Mouse (Mus musculus) heart, adult 18-20 months (tissue): ENCODE results near the gene Ndufaf2. TPM values are rescaled to one million over a fixed set of nuclear protein-coding genes. Genes with fewer than 3 reads are reported as not detected.

Experiments
- DNase-seq, 2 experiments: peaks; one replicate each; pipeline ENCODE4 v3.0.0; 2021 to 2022; ENCODE audit warnings: mixed read lengths in 1 of 2
- total RNA-seq, 2 experiments: library from RNA; stranded (reverse); gene quantifications; 2 replicates each; pipeline ENCODE4 v1.2.3; 2021

Gene Ndufaf2
- total RNA-seq, 2 experiments from 2014 or later = 25.8 to 30.4 TPM

DNA sequence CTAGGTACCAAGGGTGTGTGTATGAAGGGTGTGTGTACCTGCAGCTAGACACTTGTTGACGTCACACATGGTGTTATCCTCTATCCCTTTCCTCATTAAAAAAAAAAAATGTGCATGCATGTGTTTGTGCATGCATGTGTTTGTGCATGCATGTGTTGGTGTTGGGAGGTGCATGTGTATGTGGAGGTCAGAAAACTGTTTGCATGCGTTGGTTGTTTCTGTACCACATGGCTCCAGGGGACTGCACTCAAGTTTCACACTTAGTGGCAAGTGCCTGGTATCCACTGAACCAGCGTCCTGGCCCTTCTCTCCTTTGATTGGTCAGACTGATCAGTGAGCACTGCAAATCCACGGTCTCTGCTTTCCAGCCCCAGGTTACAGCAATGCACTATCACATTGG lies 71.7 kb downstream of the Ndufaf2 start:
- no peak for DNase-seq

DNA sequence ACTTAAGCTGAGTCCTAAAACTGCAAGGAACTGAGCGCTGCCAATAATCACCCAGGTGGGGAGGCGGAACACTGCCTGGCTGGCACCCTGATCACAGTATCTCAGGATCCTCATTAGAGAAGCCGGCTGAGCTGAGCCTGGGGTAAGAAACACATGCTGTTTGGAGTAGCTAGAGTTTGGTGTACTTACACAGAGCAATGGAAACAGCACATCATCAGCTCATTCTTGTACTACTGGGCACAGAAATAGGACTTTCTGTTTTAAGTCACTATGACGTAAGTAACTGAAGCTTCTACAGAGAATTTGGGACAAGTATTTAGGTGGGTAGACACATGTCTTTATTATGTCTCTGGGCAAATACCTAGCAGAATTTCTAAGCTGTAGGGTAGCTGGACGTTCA lies 72.4 kb downstream of the Ndufaf2 start:
- DNase-seq = no peak

DNA sequence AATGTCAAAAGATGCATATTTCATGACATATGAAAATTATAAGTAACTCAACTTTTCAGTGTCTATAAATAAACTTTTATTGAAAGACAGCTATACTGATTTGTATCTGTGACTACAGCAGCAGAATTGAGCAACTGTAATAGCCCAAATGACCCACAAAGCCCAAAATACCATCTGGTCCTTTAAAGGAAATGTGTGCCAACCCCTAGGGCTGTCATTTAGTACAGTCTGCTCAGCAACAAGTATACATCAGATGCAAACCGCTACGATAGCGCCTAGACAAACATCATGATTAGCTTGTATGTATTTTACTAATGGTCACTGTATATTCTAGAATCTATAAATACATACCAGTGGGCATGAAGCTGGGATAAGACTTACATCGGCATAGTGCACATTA lies 74.3 kb downstream of the Ndufaf2 start:
- no peak for DNase-seq

DNA sequence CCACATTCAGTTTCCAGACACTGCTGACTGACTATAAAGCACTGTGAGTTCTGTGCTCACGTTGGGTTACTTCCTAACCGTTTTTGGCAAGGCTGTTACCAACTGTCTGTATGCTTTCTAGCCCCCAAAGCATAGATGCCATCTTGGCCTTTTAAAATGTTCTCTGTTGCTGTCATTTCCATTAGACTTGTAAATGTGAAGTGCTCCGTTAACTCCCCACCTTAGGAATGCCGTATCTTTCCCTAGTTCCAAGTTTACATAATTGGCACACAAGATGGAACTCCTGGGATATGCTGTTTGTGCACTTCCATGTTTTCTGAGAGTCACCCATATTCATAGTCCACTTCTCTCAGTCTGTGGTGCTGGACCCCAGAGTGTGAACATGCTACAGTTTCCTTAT lies 80.5 kb downstream of the Ndufaf2 start:
- DNase-seq = no peak

DNA sequence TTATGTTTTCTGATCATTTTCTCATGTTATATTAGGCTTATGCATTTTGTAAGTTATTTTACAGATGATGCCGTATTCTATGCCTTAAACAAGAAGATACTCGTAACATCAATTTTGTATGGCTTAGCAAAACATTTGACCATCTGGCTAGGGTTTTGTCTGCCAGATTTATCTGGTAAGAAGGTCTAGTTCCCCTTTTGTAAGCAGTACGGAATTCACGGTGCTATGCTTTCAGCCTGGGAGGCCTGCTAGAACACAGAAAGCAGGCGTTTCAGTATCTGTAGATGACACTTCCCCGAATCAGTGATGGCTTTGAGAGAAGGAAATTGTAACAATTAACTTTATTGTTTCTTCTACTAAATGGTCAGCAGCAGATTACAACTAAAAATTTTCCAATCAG lies 80.9 kb downstream of the Ndufaf2 start:
- DNase-seq = peak in 1 of 2 experiments; percentile 10

DNA sequence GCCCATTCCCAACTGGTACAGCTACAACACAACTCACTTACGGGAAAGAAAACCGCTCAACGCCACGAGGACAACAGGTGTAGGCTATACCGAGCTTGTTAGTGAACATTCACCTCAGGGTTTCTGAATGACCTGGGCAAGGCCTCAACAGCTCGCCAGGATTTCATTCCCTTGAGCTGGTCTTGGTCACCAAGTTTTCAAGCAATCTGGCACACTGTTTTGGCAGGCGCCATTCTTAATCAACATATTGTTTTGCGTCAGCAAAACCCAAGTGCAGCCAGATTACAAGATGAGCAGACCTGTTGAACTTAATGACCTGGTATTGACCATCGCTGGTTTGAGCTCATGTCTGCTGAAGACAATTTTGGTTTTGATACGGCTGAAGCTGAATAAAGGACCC lies 88.3 kb downstream of the Ndufaf2 start:
- DNase-seq = no peak

DNA sequence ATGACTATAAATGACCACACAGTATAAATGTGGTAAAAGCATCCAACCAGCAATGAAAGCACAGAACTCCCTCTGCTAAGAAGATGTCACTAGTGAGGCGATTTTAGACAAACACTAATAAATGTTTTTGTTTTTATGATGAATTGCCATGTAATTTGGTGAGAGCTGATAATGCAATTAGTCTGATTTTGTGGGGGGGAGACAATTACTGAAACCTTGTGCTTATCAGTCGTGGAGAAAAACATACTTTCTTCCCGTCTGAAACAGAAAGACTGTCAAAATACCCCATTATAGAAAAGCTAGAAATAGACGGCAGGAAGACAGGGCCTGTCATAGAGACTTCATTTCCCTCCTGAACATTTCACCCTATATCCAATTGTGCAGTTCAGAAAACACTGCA lies 89.3 kb downstream of the Ndufaf2 start:
- DNase-seq = no peak

DNA sequence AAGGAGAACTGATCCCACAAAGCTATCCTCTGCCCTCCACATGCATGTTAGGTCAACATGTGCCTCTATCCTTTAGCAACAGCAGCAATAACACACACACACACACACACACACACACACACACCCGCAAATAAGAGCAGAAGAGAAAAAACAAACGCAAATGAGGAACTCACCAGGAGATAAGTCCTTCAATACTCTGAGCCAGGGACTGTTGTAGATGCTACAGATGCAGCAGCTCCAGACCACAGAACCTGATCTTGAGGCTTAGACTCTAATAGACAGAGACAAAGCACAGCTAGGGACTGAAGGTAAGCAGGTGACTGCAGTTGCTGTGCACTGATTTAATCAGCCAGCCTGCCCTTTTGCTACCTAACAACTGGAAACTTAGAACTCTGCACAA lies 92.4 kb downstream of the Ndufaf2 start:
- no peak for DNase-seq

DNA sequence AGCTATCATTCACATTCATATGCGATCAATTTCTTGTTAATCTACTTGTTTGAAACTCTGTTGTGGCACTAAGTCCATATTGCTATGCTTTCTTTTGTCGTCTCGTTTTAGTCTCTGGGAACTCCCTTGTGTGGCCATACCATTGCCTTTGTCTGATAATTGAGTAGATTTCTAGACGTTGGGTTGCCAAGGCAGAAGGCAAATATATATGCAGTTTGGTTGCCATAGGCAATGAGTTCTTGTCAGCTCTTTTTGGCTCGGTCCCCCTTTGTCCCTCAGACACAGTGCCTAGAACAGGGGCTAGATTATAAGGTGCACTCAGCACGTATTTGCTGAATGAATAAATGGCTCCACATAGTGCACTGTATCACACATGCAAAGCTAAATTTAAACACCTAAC lies 94.1 kb downstream of the Ndufaf2 start:
- DNase-seq = no peak

DNA sequence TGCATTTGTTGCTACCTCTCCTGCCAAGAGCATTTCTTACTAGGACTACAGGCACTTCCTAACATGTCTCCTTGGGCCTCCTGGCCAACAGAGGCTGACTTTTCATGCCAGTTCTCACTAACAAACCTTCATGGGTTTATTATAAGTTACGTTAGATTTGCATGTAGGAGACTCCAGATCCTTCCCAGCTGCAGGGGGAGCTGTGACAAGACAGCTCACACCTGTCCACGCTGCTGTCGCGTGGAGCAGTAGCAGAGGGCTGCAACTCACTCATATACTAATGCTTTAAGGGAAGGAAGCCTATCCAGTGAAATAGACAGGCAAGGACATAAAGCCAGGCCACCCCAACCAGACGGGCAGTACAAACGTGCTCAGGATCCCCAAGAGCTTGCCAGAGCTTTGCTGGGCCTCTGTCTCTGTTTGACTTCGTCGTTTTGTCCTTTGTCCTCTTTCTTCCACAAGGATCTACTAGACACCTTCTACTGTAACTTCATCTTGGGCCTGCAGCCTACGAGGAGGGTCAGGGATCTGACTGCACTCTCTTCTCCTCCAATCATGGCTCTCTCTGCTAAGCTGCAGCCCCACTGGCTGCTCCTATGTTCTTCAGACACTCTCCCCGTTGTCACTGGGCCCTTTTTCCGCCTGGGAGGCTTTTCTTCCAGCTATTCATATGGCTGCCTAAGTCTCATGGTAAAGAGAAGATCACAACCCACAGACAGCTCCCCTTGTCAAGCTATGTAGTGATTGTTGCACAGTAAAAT lies 94.9 kb downstream of the Ndufaf2 start:
- no peak for DNase-seq

DNA sequence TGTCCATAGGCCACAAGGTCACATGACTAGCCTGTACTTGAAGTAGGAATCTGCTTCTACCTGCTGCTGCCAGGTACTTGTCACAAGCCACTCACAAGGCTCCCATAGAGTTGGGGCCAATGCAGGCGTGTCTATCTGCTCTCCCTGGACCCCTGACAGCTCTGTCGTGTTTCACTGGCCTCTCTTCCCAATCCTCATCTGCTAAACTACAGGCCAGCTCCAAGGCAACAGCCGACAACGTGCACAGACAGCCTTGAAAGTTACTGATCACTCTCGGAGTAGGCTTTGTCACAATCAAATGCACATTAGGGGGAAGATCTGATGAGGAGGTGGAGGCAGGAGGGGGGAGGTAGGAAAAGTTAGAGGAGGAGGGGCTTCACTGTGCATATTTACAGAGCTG lies 95.5 kb downstream of the Ndufaf2 start:
- no peak for DNase-seq

DNA sequence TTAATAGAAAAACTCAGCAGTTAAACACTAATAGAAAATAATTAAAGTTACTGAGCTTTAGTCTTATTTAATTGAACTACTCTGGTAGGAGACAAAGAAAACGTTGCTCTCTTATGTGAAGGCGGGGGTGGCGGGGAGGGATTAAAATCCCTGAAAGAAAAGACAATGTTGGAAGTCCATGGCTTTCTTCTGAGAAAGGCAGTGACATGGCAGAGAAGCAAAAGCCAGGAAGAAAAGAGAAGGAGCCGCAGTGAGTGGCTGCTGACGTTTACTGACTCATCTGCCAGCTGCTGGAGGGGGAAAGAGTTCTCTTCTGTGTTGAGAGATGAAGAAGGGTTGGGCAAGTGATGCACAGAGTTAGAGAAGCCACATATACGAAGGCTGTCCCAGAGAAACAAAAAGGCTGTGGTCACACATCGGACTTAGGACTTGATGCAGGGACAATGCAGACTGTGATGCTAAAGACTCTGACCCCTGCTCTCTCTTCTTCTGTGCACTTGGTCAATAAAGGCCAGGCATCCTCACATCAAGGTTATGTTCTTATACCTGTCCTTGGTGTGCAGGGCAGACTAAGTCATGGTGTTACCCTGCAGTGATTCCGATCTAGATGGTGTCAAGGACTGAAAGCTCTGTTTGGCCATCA lies 97.4 kb downstream of the Ndufaf2 start:
- no peak for DNase-seq

DNA sequence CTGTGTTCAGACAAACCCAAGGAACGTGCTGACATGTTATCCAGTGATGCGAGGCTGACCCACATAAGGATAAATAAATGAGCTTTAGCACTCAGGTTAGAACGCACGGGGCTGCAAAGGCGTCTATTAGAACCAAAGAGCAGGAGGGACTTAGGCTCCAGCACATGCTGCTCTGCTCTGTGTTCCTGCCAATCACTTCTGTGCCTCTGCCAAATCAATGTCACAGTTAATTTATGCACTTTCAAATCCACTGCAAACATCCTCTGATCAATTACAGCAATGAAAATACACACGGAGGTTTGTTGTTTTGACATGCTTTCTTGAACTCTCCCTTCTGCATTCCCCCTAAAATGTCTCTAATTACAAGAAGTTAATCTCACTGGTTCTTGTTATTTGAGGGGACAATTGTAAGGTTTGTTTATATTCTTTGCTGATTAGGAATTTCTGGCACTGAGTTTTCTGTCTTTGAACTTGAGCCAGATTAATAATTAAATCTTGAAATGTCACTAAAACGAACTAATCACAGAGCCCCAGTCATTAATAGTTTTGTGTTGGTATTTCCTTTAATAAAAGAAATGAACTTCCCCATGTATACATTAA lies 98.0 kb downstream of the Ndufaf2 start:
- no peak for DNase-seq

DNA sequence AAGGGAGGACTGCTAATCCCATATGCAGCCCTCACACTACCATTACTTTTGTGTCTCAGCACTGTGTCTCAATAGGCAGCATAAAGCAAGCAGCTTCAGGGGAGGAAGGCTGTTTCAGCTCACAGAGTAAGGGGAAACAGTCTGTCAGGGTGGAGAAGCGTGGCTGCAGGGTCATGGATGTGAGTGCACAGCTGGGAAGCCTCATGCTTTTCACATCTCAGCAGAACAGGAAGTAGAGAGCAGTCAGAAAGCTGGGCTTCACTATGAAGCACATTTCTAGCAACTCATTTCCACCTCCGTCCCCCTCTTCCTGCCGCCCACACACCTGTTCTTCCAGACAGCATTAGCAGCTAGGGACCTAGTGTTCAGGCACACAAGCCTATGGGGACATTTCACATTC lies 101.5 kb downstream of the Ndufaf2 start:
- peak in 1 of 2 experiments; percentile 10 for DNase-seq

DNA sequence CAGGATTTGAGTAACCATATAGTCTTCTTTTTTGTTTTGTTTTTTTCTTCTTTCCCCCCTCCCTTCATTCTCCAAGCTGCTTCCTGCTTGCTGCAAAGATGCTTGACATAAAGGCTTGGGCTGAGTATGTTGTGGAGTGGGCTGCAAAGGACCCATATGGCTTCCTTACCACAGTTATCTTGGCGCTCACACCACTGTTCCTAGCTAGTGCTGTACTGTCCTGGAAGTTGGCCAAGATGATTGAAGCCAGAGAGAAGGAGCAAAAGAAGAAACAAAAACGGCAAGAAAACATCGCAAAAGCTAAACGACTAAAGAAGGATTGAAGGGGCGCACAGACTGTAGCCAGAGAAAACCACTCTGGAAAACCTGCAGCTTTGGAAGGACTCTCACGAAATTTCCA lies 111.1 kb downstream of the Ndufaf2 start:
- no peak for DNase-seq

DNA sequence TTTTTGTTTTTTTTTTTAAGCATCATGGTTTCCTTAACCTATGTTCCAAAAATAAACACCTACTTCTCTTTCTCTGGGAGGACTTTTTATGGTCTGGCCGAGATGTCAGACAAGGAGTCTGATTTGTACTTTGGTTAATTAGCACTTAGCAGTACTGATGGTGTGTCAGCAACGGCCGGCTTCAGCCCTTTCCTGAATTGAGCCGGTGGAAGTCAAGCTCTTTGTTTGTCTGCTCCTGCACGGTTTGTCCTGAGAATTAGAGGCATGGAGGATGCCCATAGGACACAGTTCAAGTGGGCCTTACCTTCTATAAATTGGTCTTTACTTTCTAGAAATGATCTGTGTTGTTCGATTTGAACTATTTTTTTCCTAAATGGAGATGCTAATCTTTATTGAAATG lies 111.5 kb downstream of the Ndufaf2 start:
- no peak for DNase-seq

DNA sequence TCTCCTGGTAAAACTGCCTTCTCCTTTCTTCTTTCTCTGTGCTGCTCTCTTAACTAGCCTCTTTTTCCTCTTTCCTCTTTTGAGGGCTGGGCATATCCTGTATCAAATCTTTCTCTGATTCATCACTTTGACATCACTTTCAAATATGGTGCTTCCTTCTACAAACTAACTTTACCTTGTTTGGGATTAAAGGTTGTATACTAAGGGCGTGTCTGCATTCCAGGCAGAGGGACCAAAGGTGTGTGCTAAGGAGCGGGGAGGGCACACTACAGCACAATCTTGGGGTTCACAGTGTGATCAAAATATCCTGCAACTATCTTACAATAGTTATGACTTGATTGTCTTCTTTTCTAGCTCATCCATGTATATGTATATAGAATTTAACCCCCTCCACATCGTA lies 112.4 kb downstream of the Ndufaf2 start:
- no peak for DNase-seq

DNA sequence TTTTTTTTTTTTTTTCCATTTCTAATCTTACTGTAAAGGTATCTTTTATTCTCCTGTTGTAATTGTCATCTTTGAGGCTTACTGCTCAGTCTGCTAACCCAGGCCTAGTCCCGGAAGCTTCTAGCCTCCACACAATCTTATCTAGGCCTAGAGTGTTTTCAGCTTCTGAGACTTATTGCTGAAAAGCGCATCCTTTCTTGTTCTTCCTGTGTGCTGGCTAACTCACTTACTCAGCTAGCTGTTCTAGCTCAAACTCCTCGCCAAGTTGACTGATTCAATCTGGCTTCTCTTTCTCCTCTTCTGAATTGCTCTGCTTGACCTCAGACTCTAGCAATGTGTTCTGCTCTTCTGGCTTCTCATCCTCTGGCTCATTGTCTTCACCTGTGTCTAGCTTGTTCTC lies 112.8 kb downstream of the Ndufaf2 start:
- DNase-seq = no peak

DNA sequence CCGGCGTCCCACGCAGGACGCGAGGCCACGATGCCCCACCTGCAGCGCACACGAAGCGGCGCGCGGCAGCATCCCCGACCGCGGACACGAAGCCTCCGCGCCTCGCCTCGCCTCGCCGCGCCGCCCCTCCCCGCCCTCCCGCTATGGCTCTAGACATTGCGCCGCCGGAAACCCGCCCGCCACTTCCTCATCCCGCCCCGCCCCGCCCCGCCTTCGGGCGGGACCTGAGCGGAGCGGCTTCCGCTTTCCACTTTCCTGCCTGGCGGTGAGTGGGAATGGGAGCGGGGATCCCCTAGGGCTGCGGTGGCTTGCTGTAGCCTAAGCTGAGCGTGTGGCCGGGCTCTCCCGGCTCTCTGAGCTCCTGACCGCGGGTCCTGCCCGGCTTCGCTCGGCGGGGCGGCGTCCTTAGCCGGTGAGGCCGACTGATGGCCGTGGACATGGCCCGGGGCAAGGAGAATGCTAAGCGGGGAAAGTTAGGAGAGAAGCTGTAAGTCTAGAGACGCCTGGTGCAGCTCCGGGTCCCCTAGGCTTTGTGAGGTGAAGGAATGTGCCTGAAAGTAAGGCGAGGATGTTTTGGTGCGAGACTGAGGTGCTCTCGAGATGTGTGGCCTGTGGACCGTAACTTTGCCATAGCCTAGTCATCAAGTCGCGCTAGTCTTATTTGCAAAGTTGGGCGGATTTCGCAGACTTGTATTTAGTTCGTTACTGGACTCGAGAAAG lies 114.0 kb downstream of the Ndufaf2 start, which contains the start of gene Smim15:
TSS of gene Smim15 (plus strand) at position 225 of the 720 bp plus-strand sequence.
- peak; percentile 93 for DNase-seq

DNA sequence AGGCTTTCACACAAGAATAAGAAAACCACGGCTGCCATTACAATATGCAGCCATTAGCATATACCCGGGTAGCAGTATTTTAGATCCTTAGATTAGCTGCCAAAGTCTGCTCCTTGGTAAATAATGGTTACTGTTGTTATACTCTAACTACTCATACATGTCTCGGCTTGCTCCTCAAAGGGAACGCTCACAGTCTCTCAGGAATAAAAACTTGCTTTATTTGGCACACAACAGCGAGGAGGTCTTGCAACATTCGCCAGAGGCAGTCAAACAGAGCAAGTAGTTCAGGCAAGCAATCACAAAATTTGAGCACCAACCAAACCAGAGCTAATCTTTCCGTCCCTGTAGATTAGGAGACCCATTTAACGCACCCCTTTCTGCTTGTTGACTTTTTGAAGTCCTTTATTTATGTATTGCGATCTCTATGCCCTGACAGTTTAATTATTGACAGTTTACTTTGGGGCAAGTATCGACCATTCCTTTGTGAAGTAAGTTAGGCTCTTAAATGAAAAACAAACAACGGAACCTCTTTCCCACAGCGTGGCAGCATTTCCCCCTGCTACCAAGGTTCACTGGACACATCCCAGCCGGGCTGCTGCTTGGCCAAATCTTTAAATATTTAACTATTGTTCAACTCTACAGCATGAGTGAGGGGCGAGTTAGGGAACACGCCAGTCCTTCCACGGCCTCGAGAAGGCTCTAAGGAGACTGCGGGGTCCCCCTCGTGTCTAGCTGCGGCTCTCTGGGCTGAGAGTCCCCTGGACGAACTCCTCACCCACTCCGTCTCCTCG lies 114.8 kb downstream of the Ndufaf2 start:
- peak; percentile 65 to 76 for DNase-seq

DNA sequence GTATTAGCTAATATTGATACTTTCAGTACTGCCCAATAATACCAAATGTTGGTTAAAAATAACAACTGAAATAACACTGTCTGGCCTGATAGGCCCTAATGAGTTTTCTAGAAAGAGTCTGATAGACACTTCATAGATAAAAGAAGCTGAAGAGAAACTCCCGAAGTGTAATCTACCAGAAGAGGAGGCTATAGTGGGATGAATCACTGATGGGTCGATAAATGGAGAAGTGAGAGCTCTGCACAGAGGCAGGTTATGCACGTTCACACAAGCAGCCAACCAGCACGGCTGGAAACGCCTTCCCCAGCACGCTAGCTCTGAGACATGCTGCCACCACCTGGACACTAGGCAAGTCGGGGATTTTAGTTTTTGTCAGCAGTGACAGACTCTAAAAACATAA lies 117.1 kb downstream of the Ndufaf2 start:
- DNase-seq = peak; percentile 64 to 78

DNA sequence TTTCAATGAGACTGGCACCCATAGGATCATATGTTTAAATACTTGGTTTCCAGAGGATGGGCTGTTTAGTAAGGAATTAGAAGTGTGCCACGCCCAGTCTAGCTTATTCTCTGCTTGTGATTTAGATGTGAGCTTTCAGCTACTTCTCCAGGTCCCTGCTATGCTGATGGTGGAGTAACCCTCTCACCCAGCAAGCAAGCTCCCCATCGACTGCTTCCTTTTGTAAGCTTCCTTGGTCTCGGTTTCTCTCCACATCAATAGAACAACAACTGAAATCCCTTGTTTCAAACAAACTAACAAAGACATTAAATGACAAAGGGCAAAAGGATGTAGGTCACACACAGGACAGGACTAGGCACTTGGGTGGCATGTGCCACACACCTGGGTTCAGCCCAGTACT lies 118.0 kb downstream of the Ndufaf2 start:
- no peak for DNase-seq
